Mouse (Mus musculus): ENCODE data around the gene Gsta3. TPM values are rescaled to one million over a fixed set of nuclear protein-coding genes. Genes with fewer than 3 reads are reported as not detected.

The Gsta3 gene
- polyA plus RNA-seq, 1 experiment from 2014 or later: 3.4 TPM

DNA sequence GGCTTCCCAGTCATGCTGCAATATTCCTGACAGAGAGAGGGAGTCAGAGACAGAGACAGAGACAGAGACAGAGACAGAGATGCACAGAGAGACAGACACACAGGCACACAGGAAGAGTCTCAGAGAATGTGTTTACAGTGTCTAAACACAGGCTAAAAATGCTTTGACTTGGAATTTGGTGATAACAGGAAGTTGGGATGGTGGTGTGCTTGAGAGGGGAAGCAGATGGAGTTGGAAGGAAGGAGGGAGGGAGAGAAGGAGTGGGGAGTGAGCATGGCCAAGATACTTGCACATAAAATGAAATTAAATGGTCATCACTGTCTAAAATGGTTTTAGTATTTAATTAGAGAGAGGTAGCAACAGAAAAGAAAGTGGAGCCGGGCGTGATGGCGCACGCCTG lies 57.7 kb downstream of the Gsta3 start:
- POLR2A ChIA-PET: no interaction called here
- H3K27me3 ChIP-seq: peaks cover 48% of the 10 kb centered on the region
- ATAC-seq (no peak), DNase-seq (ENCODE audit: low read depth, low spot score) (no peak)
- TF ChIP-seq CTCF (IDR thresholded peaks at IDR 0.05): no peak
- in situ Hi-C loops (cut with MboI; ENCODE audit: low pct_unique_long_range_greater_than_20kb): no loop called here
- CTCF ChIA-PET: interaction anchor here (0.8 kb wide), 1 partner anchor 27 kb away, joined by 3 read pairs; no protein-coding TSS in a partner anchor

DNA sequence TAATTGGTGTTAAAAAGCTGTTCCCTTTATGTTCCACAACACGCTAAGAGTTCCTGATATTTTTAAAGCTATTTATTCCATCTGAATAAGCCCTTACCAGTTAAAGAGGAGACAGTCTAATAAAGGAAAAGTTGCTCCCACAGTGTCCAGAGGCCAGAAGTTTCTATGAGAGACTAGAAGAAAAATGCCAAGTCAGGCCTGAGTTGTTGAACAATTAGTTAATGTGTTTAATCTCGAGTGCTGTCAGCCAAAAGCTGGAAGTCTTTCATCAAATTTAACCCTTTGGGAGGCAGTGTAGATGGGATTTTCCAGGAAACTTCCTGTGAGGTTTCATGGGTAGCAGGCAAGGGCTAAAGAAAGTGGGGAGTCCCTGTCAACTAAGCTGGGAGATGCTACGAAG lies 59.4 kb downstream of the Gsta3 start:
- DNase-seq (ENCODE audit: low read depth, low spot score): no peak
- peaks cover 38% of the 10 kb centered on the region for H3K27me3 ChIP-seq
- no peak for ATAC-seq
- in situ Hi-C loops (cut with MboI; ENCODE audit: low pct_unique_long_range_greater_than_20kb): no loop called here
- ChIA-PET CTCF (interaction anchor here (1.3 kb wide), 1 partner anchor 12 kb away, joined by 3 read pairs; no protein-coding TSS in a partner anchor), POLR2A (no interaction called here)
- TF ChIP-seq CTCF (IDR thresholded peaks at IDR 0.05): no peak

DNA sequence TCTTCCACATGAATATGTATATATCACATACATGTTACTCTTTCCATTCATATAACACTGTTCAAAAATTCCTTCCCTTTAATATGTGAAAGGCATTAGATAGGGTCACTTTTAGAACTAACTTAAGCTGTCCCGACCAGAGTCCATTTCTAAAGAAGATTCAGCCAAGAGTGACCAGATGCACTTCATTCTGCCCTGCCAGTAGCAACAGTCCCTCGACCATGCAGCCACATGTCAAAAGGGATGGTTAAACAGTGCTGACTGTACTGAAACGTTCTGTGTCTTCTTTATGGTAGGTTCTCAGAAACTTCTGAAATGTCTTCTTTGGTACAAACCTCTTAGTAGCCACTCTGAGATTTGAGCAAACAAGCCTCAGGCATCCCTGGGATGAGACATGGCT lies 61.3 kb downstream of the Gsta3 start:
- peaks cover 36% of the 10 kb centered on the region for H3K27me3 ChIP-seq
- no peak for ATAC-seq
- POLR2A ChIA-PET: no interaction called here
- in situ Hi-C loops (cut with MboI; ENCODE audit: low pct_unique_long_range_greater_than_20kb): no loop called here
- no peak for DNase-seq (ENCODE audit: low read depth, low spot score)
- TF ChIP-seq CTCF (IDR thresholded peaks at IDR 0.05): no peak
- CTCF ChIA-PET: no interaction called here

DNA sequence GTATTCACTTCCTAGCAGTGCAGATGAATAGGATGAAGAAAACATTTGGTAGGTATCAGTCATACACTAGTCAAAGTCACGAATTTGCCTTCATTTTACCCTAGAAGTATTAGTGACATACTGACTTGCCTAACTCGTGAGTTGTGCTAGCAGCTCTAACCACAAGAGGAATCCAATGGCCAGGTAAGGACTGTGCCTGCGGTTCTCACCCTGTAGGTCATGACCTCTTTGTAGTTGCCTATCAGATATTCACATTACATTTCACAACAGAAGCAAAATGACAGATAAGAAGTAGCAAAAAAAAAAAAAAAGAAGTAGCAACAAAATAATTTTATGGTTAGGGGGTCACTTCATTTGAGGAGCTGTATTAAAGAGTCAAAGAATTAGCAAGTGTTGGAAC lies 63.8 kb downstream of the Gsta3 start:
- CTCF ChIA-PET: no interaction called here
- TF ChIP-seq CTCF (IDR thresholded peaks at IDR 0.05): no peak
- no peak for ATAC-seq
- in situ Hi-C loops (cut with MboI; ENCODE audit: low pct_unique_long_range_greater_than_20kb): no loop called here
- H3K27me3 ChIP-seq: peaks cover 38% of the 10 kb centered on the region
- no peak for DNase-seq (ENCODE audit: low read depth, low spot score)
- POLR2A ChIA-PET: no interaction called here

DNA sequence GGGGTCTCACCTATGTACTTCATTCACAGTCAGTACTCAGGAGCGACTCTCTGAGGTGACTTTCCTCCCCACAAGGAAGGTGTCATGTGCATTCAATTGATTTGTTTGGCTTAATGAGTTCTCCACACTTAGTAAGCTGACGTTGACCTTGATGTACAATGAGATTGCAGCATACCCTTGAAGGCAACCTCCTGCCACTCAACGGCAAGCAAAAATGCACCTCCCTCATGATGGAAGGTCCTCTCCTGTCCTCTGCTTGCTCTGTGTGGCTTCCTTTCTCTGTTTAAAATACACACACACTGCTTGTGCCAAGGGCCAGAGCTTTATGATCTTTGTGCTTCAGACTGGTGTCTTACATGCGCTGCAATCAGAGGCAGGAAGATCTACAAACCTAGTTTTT lies 64.3 kb downstream of the Gsta3 start:
- in situ Hi-C loops (cut with MboI; ENCODE audit: low pct_unique_long_range_greater_than_20kb): no loop called here
- DNase-seq (ENCODE audit: low read depth, low spot score): no peak
- ChIA-PET CTCF (no interaction called here), POLR2A (no interaction called here)
- no peak for TF ChIP-seq CTCF (IDR thresholded peaks at IDR 0.05)
- no peak for ATAC-seq
- H3K27me3 ChIP-seq: peaks cover 36% of the 10 kb centered on the region

DNA sequence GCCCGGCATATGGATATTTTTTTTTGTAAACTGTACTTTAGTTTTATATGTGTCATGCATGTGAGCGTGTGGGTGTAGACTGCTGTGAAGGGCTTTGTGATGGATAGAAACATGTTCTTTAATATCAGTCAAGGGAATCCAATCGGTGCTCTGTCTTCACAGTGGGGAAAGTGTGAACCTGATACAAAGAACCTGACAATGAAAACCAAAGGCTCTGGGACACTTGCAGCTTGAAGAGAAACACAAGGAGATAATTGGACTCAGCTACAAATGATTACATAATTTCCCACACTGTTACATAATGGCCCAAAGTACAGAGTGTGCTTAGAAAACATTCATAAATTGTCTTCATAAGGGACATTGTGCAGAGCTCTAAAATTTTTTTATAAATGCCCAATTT lies 65.1 kb downstream of the Gsta3 start:
- ChIA-PET CTCF (no interaction called here), POLR2A (no interaction called here)
- H3K27me3 ChIP-seq: peaks cover 34% of the 10 kb centered on the region
- in situ Hi-C loops (cut with MboI; ENCODE audit: low pct_unique_long_range_greater_than_20kb): no loop called here
- DNase-seq (ENCODE audit: low read depth, low spot score): no peak
- TF ChIP-seq CTCF (IDR thresholded peaks at IDR 0.05): no peak
- no peak for ATAC-seq

DNA sequence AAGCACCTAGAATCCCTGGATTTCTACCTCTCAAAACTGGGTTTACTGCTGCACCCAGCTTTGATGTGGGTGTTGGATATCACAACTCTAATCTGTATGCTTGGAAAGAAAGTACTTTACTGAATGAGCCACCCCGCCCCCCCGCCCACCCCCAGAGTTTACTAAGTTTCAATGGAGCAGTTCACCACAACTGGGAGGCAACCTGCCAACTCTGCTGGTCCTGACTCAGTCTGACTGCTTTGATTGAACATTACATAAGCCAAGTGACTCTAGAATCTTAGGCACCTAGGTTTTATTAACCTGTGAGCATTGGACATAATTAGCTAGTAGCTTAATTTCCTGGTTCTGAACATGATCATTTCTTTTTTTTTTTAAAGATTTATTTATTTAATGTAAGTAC lies 73.9 kb downstream of the Gsta3 start:
- ChIA-PET CTCF (no interaction called here), POLR2A (no interaction called here)
- H3K27me3 ChIP-seq: peaks cover 32% of the 10 kb centered on the region
- DNase-seq (ENCODE audit: low read depth, low spot score): no peak
- ATAC-seq: no peak
- TF ChIP-seq CTCF (IDR thresholded peaks at IDR 0.05): no peak
- in situ Hi-C loops (cut with MboI; ENCODE audit: low pct_unique_long_range_greater_than_20kb): no loop called here

Other genes with a start within 250 kb of the Gsta3 start
- gene Tram2, start 161.4 kb upstream of the Gsta3 start, polyA plus RNA-seq (2021): 12.4 TPM
- 8.5 TPM for gene Tmem14a, start 22.0 kb upstream of the Gsta3 start, polyA plus RNA-seq (2021)
- gene Khdc1a, start 109.1 kb downstream of the Gsta3 start, polyA plus RNA-seq (2021): not detected
- gene Khdc1c, start 127.7 kb downstream of the Gsta3 start, polyA plus RNA-seq (2021): not detected
- not detected for gene Khdc1b, start 143.0 kb downstream of the Gsta3 start, polyA plus RNA-seq (2021)

Measured in Patski (cell line).